10 mouse cellular contexts compared by ENCODE assay signal in genomic region chr7:136825647-136826046, GRCm38 (mm10).
DNase-seq lines count a peak whose midpoint lies in the region; ATAC-seq and TF ChIP-seq lines count a peak whose summit lies in the region.
"Had no signal": no experiment of that assay in that cellular context is flagged by ENCODE, and none has a peak within 500 bp of the region (broad histone marks: within the 10 kb centered on the region; RNA-seq: fewer than 3 reads in every experiment).

No protein-coding gene starts in this region.

- intact Hi-C loops in heart, postnatal 36 days (cut with DNase I), result no loop called here

- no peak overlapping the region for H3K27ac ChIP-seq in heart, embryonic 11.5 days (ENCODE audit: low read depth, low read length)
- no peak overlapping the region for H3K27ac ChIP-seq in stomach, embryonic 15.5 days
- H3K27ac ChIP-seq in stomach, postnatal 0 days (replicated peaks), result no peak overlapping the region
- no peak overlapping the region for H3K27ac ChIP-seq in limb, embryonic 11.5 days (replicated peaks; ENCODE audit: low read depth, low read length)

- no peak for ATAC-seq in heart, embryonic 11.5 days (replicated peaks; ENCODE audit: insufficient number of reproducible peaks, low FRiP score, low TSS enrichment)
- ATAC-seq in stomach, embryonic 15.5 days (ENCODE audit: insufficient read depth, low FRiP score, low read depth), result no peak
- no peak for ATAC-seq in stomach, postnatal 0 days (ENCODE audit: low FRiP score, low TSS enrichment)
- ATAC-seq in limb, embryonic 11.5 days (ENCODE audit: insufficient number of reproducible peaks, low FRiP score, low TSS enrichment, low read depth), result no peak

- no peaks in the 10 kb centered on the region for H3K27me3 ChIP-seq in heart, embryonic 11.5 days (ENCODE audit: control insufficient read depth, insufficient read depth, low read length)
- H3K27me3 ChIP-seq in stomach, embryonic 15.5 days (replicated peaks), result no peaks in the 10 kb centered on the region; the same call in 1 of the 2 replicates
- no peaks in the 10 kb centered on the region for H3K27me3 ChIP-seq in stomach, postnatal 0 days (ENCODE audit: control insufficient read depth, insufficient read depth, low read length)
- H3K27me3 ChIP-seq in limb, embryonic 11.5 days (ENCODE audit: control insufficient read depth, insufficient read depth, low read length), result peaks cover 5% of the 10 kb centered on the region; the same call in 1 of the 2 replicates

- no peak for TF ChIP-seq EP300 in stomach, postnatal 0 days (optimal IDR thresholded peaks at IDR 0.05)

- H3K9ac ChIP-seq in heart, embryonic 11.5 days (ENCODE audit: low read depth, low read length), result no peak overlapping the region
- H3K9ac ChIP-seq in stomach, embryonic 15.5 days, result no peak overlapping the region
- no peak overlapping the region for H3K9ac ChIP-seq in stomach, postnatal 0 days (ENCODE audit: low read length)
- no peak overlapping the region; the same call in 1 of the 2 replicates for H3K9ac ChIP-seq in limb, embryonic 11.5 days (ENCODE audit: low read length)

- H3K4me3 ChIP-seq in heart, embryonic 11.5 days (ENCODE audit: low read depth, low read length), result no peak overlapping the region
- H3K4me3 ChIP-seq in stomach, embryonic 15.5 days (replicated peaks), result no peak overlapping the region
- H3K4me3 ChIP-seq in stomach, postnatal 0 days (ENCODE audit: low read depth, low read length), result no peak overlapping the region
- H3K4me3 ChIP-seq in limb, embryonic 11.5 days (ENCODE audit: low read depth, low read length), result no peak overlapping the region

- WGBS in heart, embryonic 11.5 days (ENCODE audit: insufficient replicate concordance), result 31% methylated on average over 16 of the region's 16 CpGs
- WGBS in stomach, embryonic 15.5 days, result 23% methylated on average over 16 of the region's 16 CpGs
- WGBS in stomach, postnatal 0 days, result 21% methylated on average over 16 of the region's 16 CpGs
- 21% methylated on average over 16 of the region's 16 CpGs for WGBS in limb, embryonic 11.5 days

- peak overlapping the region; percentile 50 for H3K4me2 ChIP-seq in heart, embryonic 11.5 days
- H3K4me2 ChIP-seq in stomach, embryonic 15.5 days, result peak overlapping the region; percentile 25; the same call in 1 of the 2 replicates
- H3K4me2 ChIP-seq in stomach, postnatal 0 days (replicated peaks; ENCODE audit: low read depth), result no peak overlapping the region
- H3K4me2 ChIP-seq in limb, embryonic 11.5 days (ENCODE audit: low read depth, severe bottlenecking), result peak overlapping the region; percentile 20; the same call in 1 of the 2 replicates

- H3K9me3 ChIP-seq in heart, embryonic 11.5 days (replicated peaks; ENCODE audit: control insufficient read depth, low read length), result no peaks in the 10 kb centered on the region
- H3K9me3 ChIP-seq in stomach, embryonic 15.5 days, result no peaks in the 10 kb centered on the region
- H3K9me3 ChIP-seq in stomach, postnatal 0 days (ENCODE audit: control insufficient read depth, low read length), result no peaks in the 10 kb centered on the region
- no peaks in the 10 kb centered on the region for H3K9me3 ChIP-seq in limb, embryonic 11.5 days (ENCODE audit: control insufficient read depth, low read length)

- H3K36me3 ChIP-seq in heart, embryonic 11.5 days (ENCODE audit: control insufficient read depth, insufficient read depth, low read length), result no peaks in the 10 kb centered on the region
- no peaks in the 10 kb centered on the region for H3K36me3 ChIP-seq in stomach, embryonic 15.5 days
- H3K36me3 ChIP-seq in stomach, postnatal 0 days (ENCODE audit: control insufficient read depth, insufficient read depth, low read length), result no peaks in the 10 kb centered on the region
- no peaks in the 10 kb centered on the region for H3K36me3 ChIP-seq in limb, embryonic 11.5 days (ENCODE audit: control insufficient read depth, insufficient read depth, low read length)

- peaks cover 2% of the 10 kb centered on the region; the same call in 1 of the 2 replicates for H3K4me1 ChIP-seq in heart, embryonic 11.5 days (ENCODE audit: control insufficient read depth, insufficient read depth, low read length)
- no peaks in the 10 kb centered on the region for H3K4me1 ChIP-seq in stomach, embryonic 15.5 days
- no peaks in the 10 kb centered on the region for H3K4me1 ChIP-seq in stomach, postnatal 0 days (replicated peaks; ENCODE audit: control insufficient read depth, insufficient read depth)
- 0 out of 2 replicates have a peak, but pooled peaks cover 10% of the 10 kb centered on the region for H3K4me1 ChIP-seq in limb, embryonic 11.5 days (ENCODE audit: control insufficient read depth, insufficient read depth, low read length)

- no peak for TF ChIP-seq CTCF in stomach, postnatal 0 days (IDR thresholded peaks at IDR 0.05; ENCODE audit: low read depth)

- DNase-seq in heart, postnatal 36 days, result no peak
- DNase-seq in stomach, postnatal 0 days (ENCODE audit: low spot score), result no peak
- peak; percentile 56 for DNase-seq in limb, embryonic 11.5 days (ENCODE audit: low spot score)
- no peak for DNase-seq in adrenal gland, postnatal 10 days
- no peak for DNase-seq in layer of hippocampus, adult 8-10 months (ENCODE audit: low spot score in 2 of 2)
- DNase-seq in layer of hippocampus, adult 9-11 months, result no peak
- DNase-seq: cerebellum, postnatal 10 days; gastrocnemius, postnatal 10 days had no signal
